Mouse (Mus musculus) embryonic facial prominence, embryonic 11.5 days (tissue): ENCODE results near the gene Kmt2d. TPM values are rescaled to one million over a fixed set of nuclear protein-coding genes. Genes with fewer than 3 reads are reported as not detected.
A peak's percentile ranks its signal among the peaks of the same experiment; 100 is the strongest.

Experiments used
- ATAC-seq: fragments of 200-750 bp; cut with Nextera tagmentation; replicated peaks from 2 replicates; pipeline ENCODE4 v1.8.0; 2017; ENCODE audit warnings: low read depth; ENCODE audit not compliant: insufficient number of reproducible peaks, low FRiP score, low TSS enrichment
- DNase-seq: peaks from one replicate; pipeline ENCODE4 v3.0.0-alpha.2; 2015; ENCODE audit warnings: low spot score
- H3K27ac ChIP-seq: fragments of 300-500 bp; sonication (generic); replicated peaks from 2 replicates; pipeline ENCODE4 v1.5.1; 2014; ENCODE audit warnings: mild to moderate bottlenecking, low read depth, low read length, control low read depth
- H3K27me3 ChIP-seq: fragments of 300-500 bp; sonication (generic); 2 replicates; pipeline ENCODE4 v1.6.1; 2014; ENCODE audit warnings: mild to moderate bottlenecking, low read length, moderate library complexity, mixed read lengths; ENCODE audit not compliant: control insufficient read depth, insufficient read depth
- H3K36me3 ChIP-seq: fragments of 300-500 bp; sonication (generic); replicated peaks from 2 replicates; pipeline ENCODE4 v1.6.1; 2014; ENCODE audit warnings: low read depth, mild to moderate bottlenecking, low read length, moderate library complexity, mixed read lengths; ENCODE audit not compliant: control insufficient read depth, insufficient read depth
- H3K4me1 ChIP-seq: fragments of 300-500 bp; sonication (generic); 2 replicates; pipeline ENCODE4 v1.6.1; 2014; ENCODE audit warnings: low read length, mixed read lengths; ENCODE audit not compliant: control insufficient read depth, insufficient read depth
- H3K4me2 ChIP-seq: fragments of 300-500 bp; sonication (generic); 2 replicates; pipeline ENCODE4 v1.6.1; 2014; ENCODE audit warnings: low read depth, mild to moderate bottlenecking, control low read depth, low read length, moderate library complexity
- H3K4me3 ChIP-seq: fragments of 300-500 bp; sonication (generic); 2 replicates; pipeline ENCODE4 v1.5.1; 2014; ENCODE audit warnings: low read depth, low read length, control low read depth
- H3K9ac ChIP-seq: fragments of 300-500 bp; sonication (generic); replicated peaks from 2 replicates; pipeline ENCODE4 v1.6.1; 2014; ENCODE audit warnings: mild to moderate bottlenecking, control low read depth, low read length
- H3K9me3 ChIP-seq: fragments of 300-500 bp; sonication (generic); replicated peaks from 2 replicates; pipeline ENCODE4 v1.6.1; 2016; ENCODE audit warnings: mild to moderate bottlenecking, low read length, inconsistent platforms, mixed read lengths; ENCODE audit not compliant: control insufficient read depth
- WGBS: fragments of 180-500 bp; shearing (Covaris S2); extraction: QIAGEN DNeasy Blood & Tissue Kit; methylation state at CpG from one replicate; pipeline ENCODE4 v1.1.7; 2014; 5-methylcytosine and 5-hydroxymethylcytosine counted together
- polyA plus RNA-seq: library from polyadenylated mRNA; unstranded; fragments of >200 nt; fragmentation: Nextera tagmentation; extraction: Ambion mirVana; gene quantifications from 2 replicates; pipeline ENCODE4 v1.2.1, GENCODE M21; 2014

The Kmt2d gene
- polyA plus RNA-seq, 1 experiment from 2014 or later: 11.6 TPM

GRCm38 (mm10) chr15:98902600-98902999 lies 31.6 kb upstream of the Kmt2d start:
- H3K27me3 ChIP-seq: peaks cover 15% of the 10 kb centered on the region
- peaks cover 5% of the 10 kb centered on the region for H3K4me1 ChIP-seq
- 94% methylated on average over 2 of the region's 2 CpGs for WGBS
- H3K4me2 ChIP-seq: no peak overlapping the region
- no peak for DNase-seq
- no peak overlapping the region for H3K27ac ChIP-seq
- peaks cover 11% of the 10 kb centered on the region for H3K36me3 ChIP-seq
- H3K4me3 ChIP-seq: no peak overlapping the region
- no peaks in the 10 kb centered on the region for H3K9me3 ChIP-seq
- ATAC-seq: no peak
- H3K9ac ChIP-seq: no peak overlapping the region

GRCm38 (mm10) chr15:98901530-98901929 lies 30.5 kb upstream of the Kmt2d start:
- Histone ChIP-seq H3K4me2 (no peak overlapping the region), H3K36me3 (peaks cover 4% of the 10 kb centered on the region; the same call in 1 of the 2 replicates), H3K4me3 (no peak overlapping the region), H3K9ac (no peak overlapping the region), H3K27ac (no peak overlapping the region), H3K27me3 (peaks cover 24% of the 10 kb centered on the region), H3K4me1 (peaks cover 5% of the 10 kb centered on the region), H3K9me3 (no peaks in the 10 kb centered on the region)
- DNase-seq: no peak
- WGBS: 76% methylated on average over 1 of the region's 1 CpGs
- no peak for ATAC-seq

- peak; percentile 52 for DNase-seq
- H3K9ac ChIP-seq: no peak within 1 kb of the TSS
- peak within 1 kb of the TSS; percentile 35 for H3K4me2 ChIP-seq
- H3K27ac ChIP-seq: no peak within 1 kb of the TSS
- H3K36me3 ChIP-seq: no peaks in the 10 kb centered on the region
- peaks cover 57% of the 10 kb centered on the region for H3K27me3 ChIP-seq
- H3K4me3 ChIP-seq: peak within 1 kb of the TSS; percentile 3
- WGBS: under 1% methylated on average over 41 of the region's 41 CpGs
- H3K4me1 ChIP-seq: peaks cover 21% of the 10 kb centered on the region
- no peaks in the 10 kb centered on the region for H3K9me3 ChIP-seq
- no peak for ATAC-seq
These were observed 27.2 kb upstream of the Kmt2d start, which contains the start of gene Dhh for GRCm38 (mm10) chr15:98897928-98898800. Gene Dhh (minus strand): TSS chr15:98898540.

GRCm38 (mm10) chr15:98897495-98897894 lies 26.5 kb upstream of the Kmt2d start:
- no peak overlapping the region; the same call in none of the 2 replicates for H3K4me3 ChIP-seq
- no peak overlapping the region for H3K4me2 ChIP-seq
- H3K27me3 ChIP-seq: peaks cover 63% of the 10 kb centered on the region
- no peak overlapping the region for H3K9ac ChIP-seq
- ATAC-seq: no peak
- DNase-seq: no peak
- 0% methylated on average over 10 of the region's 10 CpGs for whole genome bisulfite sequencing
- no peaks in the 10 kb centered on the region for H3K9me3 ChIP-seq
- H3K4me1 ChIP-seq: peaks cover 21% of the 10 kb centered on the region
- no peaks in the 10 kb centered on the region for H3K36me3 ChIP-seq
- no peak overlapping the region for H3K27ac ChIP-seq

GRCm38 (mm10) chr15:98895635-98896589 lies 24.9 kb upstream of the Kmt2d start:
- WGBS: under 1% methylated on average over 41 of the region's 41 CpGs
- ATAC-seq (peak; percentile 42; the same call in 1 of the 2 replicates), DNase-seq (peak; percentile 72)
- Histone ChIP-seq H3K4me2 (peak overlapping the region; percentile 45), H3K4me1 (peaks cover 21% of the 10 kb centered on the region), H3K27ac (0 out of 2 replicates have a peak overlapping the region, but pooled peaks have one; percentile 22), H3K27me3 (peaks cover 72% of the 10 kb centered on the region), H3K36me3 (no peaks in the 10 kb centered on the region), H3K9ac (peak overlapping the region; percentile 39), H3K4me3 (peak overlapping the region; percentile 21), H3K9me3 (no peaks in the 10 kb centered on the region)

- Histone ChIP-seq H3K4me1 (peaks cover 21% of the 10 kb centered on the region), H3K27ac (no peak overlapping the region), H3K27me3 (peaks cover 72% of the 10 kb centered on the region)
These were observed 24.0 kb upstream of the Kmt2d start for GRCm38 (mm10) chr15:98894746-98895634.

More at GRCm38 (mm10) chr15:98894746-98895634, 24.0 kb upstream of the Kmt2d start:
- H3K36me3 ChIP-seq: no peaks in the 10 kb centered on the region
- peak overlapping the region; percentile 47 for H3K4me3 ChIP-seq
- ATAC-seq (0 out of 2 replicates have a peak, but pooled peaks have one; percentile 11), DNase-seq (no peak)
- 3% methylated on average over 38 of the region's 38 CpGs for whole genome bisulfite sequencing
- H3K9ac ChIP-seq: no peak overlapping the region; the same call in 1 of the 2 replicates
- no peaks in the 10 kb centered on the region for H3K9me3 ChIP-seq
- peak overlapping the region; percentile 97 for H3K4me2 ChIP-seq
